Mouse (Mus musculus): Measurements from ENCODE around the gene Flt1.

GRCm38 (mm10) chr5:147539815-147540214, 186.0 kb downstream of the Flt1 start:
- TF ChIP-seq CTCF (IDR thresholded peaks at IDR 0.05; ENCODE audit: insufficient read depth, low read length) (no peak), POLR2A (IDR thresholded peaks at IDR 0.05; ENCODE audit: borderline replicate concordance, extremely low read depth, low read depth, low read length) (no peak)

Measured in lung, adult 2 months (tissue).